Mouse (Mus musculus) cortical plate, adult 2 months (tissue): ENCODE measurements around the gene Spata21.

Experiments
- CTCF ChIP-seq: fragments of 200-500 bp; IDR thresholded peaks from 2 replicates; pipeline ENCODE4 v1.5.1; 2011; ENCODE audit warnings: mild to moderate bottlenecking, control low read depth, low read length; ENCODE audit not compliant: insufficient read depth; ENCODE audit errors: extremely low read depth
- POLR2A ChIP-seq: fragments of 200-500 bp; IDR thresholded peaks from 2 replicates; pipeline ENCODE4 v1.6.1; 2011; ENCODE audit warnings: mild to moderate bottlenecking, low read length, control low read depth; ENCODE audit not compliant: insufficient read depth; ENCODE audit errors: extremely low read depth

GRCm38 (mm10) chr4:141065123-141065522 is 23.0 kb upstream of the Spata21 start:
- TF ChIP-seq POLR2A (no peak), CTCF (peak; percentile 100)
